Mouse (Mus musculus) kidney, embryonic 14.5 days (tissue): Measurements from ENCODE around the gene Fam57a. TPM values are rescaled to one million over a fixed set of nuclear protein-coding genes. Genes with fewer than 3 reads are reported as not detected.

Experiments
- ATAC-seq: fragments of 200-750 bp; cut with Nextera tagmentation; 2 replicates; pipeline ENCODE4 v1.8.0; 2017; ENCODE audit warnings: moderate number of reproducible peaks, mild to moderate bottlenecking, moderate TSS enrichment, moderate library complexity; ENCODE audit not compliant: low FRiP score, low TSS enrichment
- H3K27ac ChIP-seq: fragments of 300-500 bp; sonication (generic); 2 replicates; pipeline ENCODE4 v1.5.1; 2014; ENCODE audit warnings: low read depth, mild to moderate bottlenecking, low read length, moderate library complexity, mixed read lengths
- H3K27me3 ChIP-seq: fragments of 300-500 bp; sonication (generic); 2 replicates; pipeline ENCODE4 v1.6.1; 2014; ENCODE audit warnings: mild to moderate bottlenecking, low read length; ENCODE audit not compliant: control insufficient read depth, insufficient read depth
- H3K36me3 ChIP-seq: fragments of 300-500 bp; sonication (generic); 2 replicates; pipeline ENCODE4 v1.6.1; 2014; ENCODE audit warnings: low read length, mixed read lengths; ENCODE audit not compliant: control insufficient read depth, insufficient read depth
- H3K4me1 ChIP-seq: fragments of 300-500 bp; sonication (generic); 2 replicates; pipeline ENCODE4 v1.6.1; 2014; ENCODE audit warnings: low read length, mixed read lengths; ENCODE audit not compliant: control insufficient read depth, insufficient read depth
- H3K4me2 ChIP-seq: fragments of 300-500 bp; sonication (generic); replicated peaks from 2 replicates; pipeline ENCODE4 v1.6.1; 2014; ENCODE audit warnings: low read depth, mild to moderate bottlenecking, low read length
- H3K4me3 ChIP-seq: fragments of 300-500 bp; sonication (generic); 2 replicates; pipeline ENCODE4 v1.5.1; 2014; ENCODE audit warnings: mild to moderate bottlenecking, low read length
- H3K9ac ChIP-seq: fragments of 300-500 bp; sonication (generic); 2 replicates; pipeline ENCODE4 v1.6.1; 2014; ENCODE audit warnings: low read depth, mild to moderate bottlenecking, low read length, moderate library complexity
- H3K9me3 ChIP-seq: fragments of 300-500 bp; sonication (generic); 2 replicates; pipeline ENCODE4 v1.6.1; 2016; ENCODE audit warnings: low read length; ENCODE audit not compliant: control insufficient read depth
- WGBS: fragments of 180-500 bp; shearing (Covaris S2); extraction: QIAGEN DNeasy Blood & Tissue Kit; methylation state at CpG from one replicate; pipeline ENCODE4 v1.1.7; 2014; 5-methylcytosine and 5-hydroxymethylcytosine counted together
- polyA plus RNA-seq: library from polyadenylated mRNA; unstranded; fragments of >200 nt; fragmentation: Nextera tagmentation; extraction: Ambion mirVana; gene quantifications from 2 replicates; pipeline ENCODE4 v1.2.1, GENCODE M21; 2014

Gene Fam57a
- polyA plus RNA-seq, 1 experiment from 2014 or later, result 26.5 TPM

GRCm38 (mm10) chr11:76262611-76263351, 83.3 kb downstream of the Fam57a start:
- no peak overlapping the region for H3K4me3 ChIP-seq
- no peak overlapping the region for H3K4me2 ChIP-seq
- H3K9me3 ChIP-seq, result no peaks in the 10 kb centered on the region
- 12% methylated on average over 19 of the region's 19 CpGs for WGBS
- no peak overlapping the region for H3K27ac ChIP-seq
- peaks cover 4% of the 10 kb centered on the region; the same call in 1 of the 2 replicates for H3K36me3 ChIP-seq
- H3K4me1 ChIP-seq, result no peaks in the 10 kb centered on the region
- no peaks in the 10 kb centered on the region for H3K27me3 ChIP-seq
- no peak overlapping the region for H3K9ac ChIP-seq
- no peak; the same call in 1 of the 2 replicates for ATAC-seq

Other genes starting within 250 kb of the Fam57a start
- gene Rph3al, start 241.2 kb upstream of the Fam57a start, polyA plus RNA-seq, result 8.8 and 13.1 TPM in 2 replicates
- gene 1700016K19Rik, start 179.8 kb upstream of the Fam57a start, polyA plus RNA-seq, result 0.31 and 0.50 TPM in 2 replicates
- 20.7 and 23.3 TPM in 2 replicates for gene Rflnb, start 151.9 kb upstream of the Fam57a start, polyA plus RNA-seq
- gene Vps53, start within 50 bp of the Fam57a start, polyA plus RNA-seq, result 27.3 and 40.8 TPM in 2 replicates
- gene Dbil5, start 37.9 kb downstream of the Fam57a start, polyA plus RNA-seq, result 1.2 and 1.6 TPM in 2 replicates
- gene Gemin4, start 38.0 kb downstream of the Fam57a start, polyA plus RNA-seq, result 18.8 and 43.8 TPM in 2 replicates
- 25.2 and 29.3 TPM in 2 replicates for gene Mrm3, start 64.0 kb downstream of the Fam57a start, polyA plus RNA-seq
- gene Glod4, start 64.1 kb downstream of the Fam57a start, polyA plus RNA-seq, result 155 and 160 TPM in 2 replicates
- gene Nxn, start 219.5 kb downstream of the Fam57a start, polyA plus RNA-seq, result 29.3 and 38.0 TPM in 2 replicates
- gene Timm22, start 227.3 kb downstream of the Fam57a start, polyA plus RNA-seq, result 113 and 139 TPM in 2 replicates